Mouse (Mus musculus) layer of hippocampus, postnatal 14 days (tissue): Measurements from ENCODE around the gene Soat2. TPM values are rescaled to one million over a fixed set of nuclear protein-coding genes. Genes with fewer than 3 reads are reported as not detected.

ENCODE experiments used
- total RNA-seq, 2 experiments: library from RNA; stranded (reverse); gene quantifications; 2 replicates each; pipeline ENCODE4 v1.2.3; 2021

Soat2 gene
- total RNA-seq, 2 experiments from 2014 or later = not detected

Other genes starting within 250 kb of the Soat2 start
- not detected for gene Krt4, start 225.8 kb upstream of the Soat2 start, total RNA-seq
- gene Krt79, start 210.2 kb upstream of the Soat2 start, total RNA-seq = under 1 TPM in 1 of 2 experiments, not detected in 1; 0.44 TPM
- not detected for gene Krt78, start 196.2 kb upstream of the Soat2 start, total RNA-seq
- 1 to 10 TPM in 1 of 2 experiments, under 1 TPM in 1; 0.31 to 1.6 TPM for gene Krt8, start 146.0 kb upstream of the Soat2 start, total RNA-seq
- gene Krt18, start 122.3 kb upstream of the Soat2 start, total RNA-seq = 1 to 10 TPM in 1 of 2 experiments, under 1 TPM in 1; 0.45 to 3.4 TPM
- gene Eif4b, start 76.8 kb upstream of the Soat2 start, total RNA-seq = 100 to 1,000 TPM; 179 to 184 TPM
- gene Tns2, start 50.1 kb upstream of the Soat2 start, total RNA-seq = 10 to 100 TPM; 10.0 to 15.8 TPM
- 100 to 1,000 TPM; 163 to 164 TPM for gene Spryd3, start 14.3 kb upstream of the Soat2 start, total RNA-seq
- 1 to 10 TPM; 3.0 to 4.0 TPM for gene Igfbp6, start 6.2 kb upstream of the Soat2 start, total RNA-seq
- 10 to 100 TPM; 69.8 to 76.3 TPM for gene Zfp740, start 52.7 kb downstream of the Soat2 start, total RNA-seq
- gene Csad, start 54.2 kb downstream of the Soat2 start, total RNA-seq = 10 to 100 TPM; 40.5 to 42.4 TPM
- gene Itgb7, start 81.4 kb downstream of the Soat2 start, total RNA-seq = 1 to 10 TPM; 2.1 to 4.2 TPM
- gene Rarg, start 107.0 kb downstream of the Soat2 start, total RNA-seq = 10 to 100 TPM in 1 of 2 experiments, 1 to 10 TPM in 1; 8.8 to 11.2 TPM
- not detected for gene Gm9918, start 120.0 kb downstream of the Soat2 start, total RNA-seq
- gene Mfsd5, start 128.9 kb downstream of the Soat2 start, total RNA-seq = 10 to 100 TPM; 34.1 to 36.0 TPM
- gene Espl1, start 145.7 kb downstream of the Soat2 start, total RNA-seq = 1 to 10 TPM; 1.6 to 1.7 TPM
- 100 to 1,000 TPM; 317 to 334 TPM for gene Pfdn5, start 175.6 kb downstream of the Soat2 start, total RNA-seq
- 10 to 100 TPM; 51.8 to 61.3 TPM for gene Myg1, start 181.2 kb downstream of the Soat2 start, total RNA-seq
- gene Aaas, start 200.2 kb downstream of the Soat2 start, total RNA-seq = 10 to 100 TPM; 25.5 to 27.7 TPM
- under 1 TPM; 0.69 to 0.90 TPM for gene Sp7, start 216.7 kb downstream of the Soat2 start, total RNA-seq